Mouse (Mus musculus): ENCODE data around the gene Hes2.

GRCm38 (mm10) chr4:152168052-152168451, 9.4 kb downstream of the Hes2 start:
- TF ChIP-seq CTCF (IDR thresholded peaks at IDR 0.05; ENCODE audit: low read depth, low read length) = no peak
- no peak for TF ChIP-seq GATA1 (IDR thresholded peaks at IDR 0.05; ENCODE audit: borderline replicate concordance, low read length)

All from G1E (cell line).